Mouse (Mus musculus): Measurements from ENCODE around the gene Rnft1.

DNA sequence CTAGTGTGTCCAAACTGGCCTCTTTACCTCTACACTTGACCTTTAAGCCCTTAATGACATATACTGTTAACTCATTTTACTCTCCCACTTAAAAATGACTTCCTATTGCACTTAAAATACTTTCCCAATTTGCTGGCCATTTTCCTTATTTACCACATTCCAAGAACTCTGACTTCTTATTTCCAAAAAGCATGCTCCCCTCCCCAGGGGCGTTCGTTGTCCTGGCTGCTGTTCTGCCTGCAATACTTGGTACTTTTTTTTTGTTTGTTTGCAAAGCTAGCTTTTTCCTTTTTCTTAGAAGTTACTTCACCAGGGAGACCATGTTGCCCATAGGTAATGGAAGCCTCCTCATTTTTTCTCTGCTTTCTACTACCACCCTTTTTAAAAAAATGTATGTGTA, 18.7 kb downstream of the Rnft1 start:
- no peak for TF ChIP-seq NELFE (IDR thresholded peaks at IDR 0.05; ENCODE audit: low read depth, low read length)
- TF ChIP-seq TBP (IDR thresholded peaks at IDR 0.05; ENCODE audit: low read depth, low read length) = no peak
- no peak for TF ChIP-seq EP300 (IDR thresholded peaks at IDR 0.05; ENCODE audit: low read depth in 1 of 2, low read length in 2 of 2)
- TF ChIP-seq POLR2AphosphoS2 (IDR thresholded peaks at IDR 0.05; ENCODE audit: low read length) = no peak
- TF ChIP-seq MAFK (IDR thresholded peaks at IDR 0.05; ENCODE audit: borderline replicate concordance, low read depth, low read length) = no peak
